Mouse (Mus musculus): Measurements from ENCODE around the gene Unc119. TPM values are rescaled to one million over a fixed set of nuclear protein-coding genes. Genes with fewer than 3 reads are reported as not detected.

Gene Unc119
- total and polyA plus RNA-seq, 2 experiments from 2014 or later: 82.0 to 125 TPM

GRCm38 (mm10) chr11:78370389-78370788 is 27.1 kb downstream of the Unc119 start:
- H3K9ac ChIP-seq (replicated peaks; ENCODE audit: low read length): no peak overlapping the region
- no peaks in the 10 kb centered on the region for H3K9me3 ChIP-seq (ENCODE audit: low read length)
- no peak overlapping the region for H3K27ac ChIP-seq
- H3K27me3 ChIP-seq (ENCODE audit: insufficient read depth, low read length): no peaks in the 10 kb centered on the region
- H3K4me1 ChIP-seq (ENCODE audit: insufficient read depth, low read length): no peaks in the 10 kb centered on the region
- ATAC-seq (no peak), DNase-seq (ENCODE audit: low spot score) (no peak)
- H3K36me3 ChIP-seq (ENCODE audit: insufficient read depth, low read length): no peaks in the 10 kb centered on the region
- no peak for TF ChIP-seq CTCF (IDR thresholded peaks at IDR 0.05; ENCODE audit: low read depth)
- no peak overlapping the region for H3K4me2 ChIP-seq (ENCODE audit: low read depth, low read length)
- H3K4me3 ChIP-seq (ENCODE audit: low read length): no peak overlapping the region
- WGBS: 53% methylated on average over 1 of the region's 1 CpGs

- TF ChIP-seq CTCF (IDR thresholded peaks at IDR 0.05; ENCODE audit: low read depth): no peak
- Histone ChIP-seq H3K4me2 (ENCODE audit: low read depth, low read length) (no peak overlapping the region), H3K27ac (no peak overlapping the region), H3K36me3 (ENCODE audit: insufficient read depth, low read length) (no peaks in the 10 kb centered on the region), H3K4me3 (ENCODE audit: low read length) (no peak overlapping the region), H3K4me1 (ENCODE audit: insufficient read depth, low read length) (no peaks in the 10 kb centered on the region), H3K9ac (replicated peaks; ENCODE audit: low read length) (no peak overlapping the region), H3K9me3 (ENCODE audit: low read length) (no peaks in the 10 kb centered on the region), H3K27me3 (ENCODE audit: insufficient read depth, low read length) (no peaks in the 10 kb centered on the region)
- DNase-seq (ENCODE audit: low spot score) (no peak), ATAC-seq (no peak)
- WGBS: 90% methylated on average over 11 of the region's 11 CpGs
Measured at GRCm38 (mm10) chr11:78371711-78372110, 28.4 kb downstream of the Unc119 start.

- Histone ChIP-seq H3K9ac (replicated peaks; ENCODE audit: low read length) (no peak overlapping the region), H3K9me3 (ENCODE audit: low read length) (no peaks in the 10 kb centered on the region), H3K4me3 (ENCODE audit: low read length) (no peak overlapping the region), H3K4me2 (ENCODE audit: low read depth, low read length) (no peak overlapping the region), H3K4me1 (ENCODE audit: insufficient read depth, low read length) (no peaks in the 10 kb centered on the region), H3K36me3 (ENCODE audit: insufficient read depth, low read length) (no peaks in the 10 kb centered on the region), H3K27ac (no peak overlapping the region), H3K27me3 (ENCODE audit: insufficient read depth, low read length) (no peaks in the 10 kb centered on the region)
- WGBS: 81% methylated on average over 3 of the region's 3 CpGs
- ATAC-seq (no peak), DNase-seq (ENCODE audit: low spot score) (no peak)
- no peak for TF ChIP-seq CTCF (IDR thresholded peaks at IDR 0.05; ENCODE audit: low read depth)
Measured at GRCm38 (mm10) chr11:78372166-78372565, 28.9 kb downstream of the Unc119 start.

GRCm38 (mm10) chr11:78372610-78373009 is 29.3 kb downstream of the Unc119 start:
- no peaks in the 10 kb centered on the region for H3K9me3 ChIP-seq (ENCODE audit: low read length)
- WGBS: 41% methylated on average over 7 of the region's 7 CpGs
- H3K4me2 ChIP-seq (ENCODE audit: low read depth, low read length): no peak overlapping the region
- DNase-seq (ENCODE audit: low spot score) (no peak), ATAC-seq (no peak)
- H3K27me3 ChIP-seq (ENCODE audit: insufficient read depth, low read length): no peaks in the 10 kb centered on the region
- no peaks in the 10 kb centered on the region for H3K36me3 ChIP-seq (ENCODE audit: insufficient read depth, low read length)
- no peak overlapping the region for H3K4me3 ChIP-seq (ENCODE audit: low read length)
- no peak for TF ChIP-seq CTCF (IDR thresholded peaks at IDR 0.05; ENCODE audit: low read depth)
- no peak overlapping the region for H3K9ac ChIP-seq (replicated peaks; ENCODE audit: low read length)
- H3K4me1 ChIP-seq (ENCODE audit: insufficient read depth, low read length): no peaks in the 10 kb centered on the region
- H3K27ac ChIP-seq: no peak overlapping the region

GRCm38 (mm10) chr11:78374147-78374546 is 30.9 kb downstream of the Unc119 start:
- no peak overlapping the region for H3K27ac ChIP-seq
- DNase-seq (ENCODE audit: low spot score) (no peak), ATAC-seq (no peak)
- no peak overlapping the region for H3K9ac ChIP-seq (replicated peaks; ENCODE audit: low read length)
- no peaks in the 10 kb centered on the region for H3K4me1 ChIP-seq (ENCODE audit: insufficient read depth, low read length)
- H3K27me3 ChIP-seq (ENCODE audit: insufficient read depth, low read length): no peaks in the 10 kb centered on the region
- no peaks in the 10 kb centered on the region for H3K9me3 ChIP-seq (ENCODE audit: low read length)
- WGBS: 74% methylated on average over 8 of the region's 8 CpGs
- H3K36me3 ChIP-seq (ENCODE audit: insufficient read depth, low read length): no peaks in the 10 kb centered on the region
- H3K4me2 ChIP-seq (ENCODE audit: low read depth, low read length): no peak overlapping the region
- no peak for TF ChIP-seq CTCF (IDR thresholded peaks at IDR 0.05; ENCODE audit: low read depth)
- no peak overlapping the region for H3K4me3 ChIP-seq (ENCODE audit: low read length)

- H3K27ac ChIP-seq: no peak overlapping the region
- TF ChIP-seq CTCF (IDR thresholded peaks at IDR 0.05; ENCODE audit: low read depth): no peak
- ATAC-seq: no peak
- no peaks in the 10 kb centered on the region for H3K27me3 ChIP-seq (ENCODE audit: insufficient read depth, low read length)
- H3K9me3 ChIP-seq (ENCODE audit: low read length): no peaks in the 10 kb centered on the region
- whole genome bisulfite sequencing: 58% methylated on average over 12 of the region's 12 CpGs
- H3K4me1 ChIP-seq (ENCODE audit: insufficient read depth, low read length): no peaks in the 10 kb centered on the region
- H3K9ac ChIP-seq (replicated peaks; ENCODE audit: low read length): no peak overlapping the region
- no peak for DNase-seq (ENCODE audit: low spot score)
- no peak overlapping the region for H3K4me2 ChIP-seq (ENCODE audit: low read depth, low read length)
- H3K36me3 ChIP-seq (ENCODE audit: insufficient read depth, low read length): no peaks in the 10 kb centered on the region
- no peak overlapping the region for H3K4me3 ChIP-seq (ENCODE audit: low read length)
Measured at GRCm38 (mm10) chr11:78377549-78378159, 34.4 kb downstream of the Unc119 start.

GRCm38 (mm10) chr11:78380351-78380750 is 37.1 kb downstream of the Unc119 start:
- peak; percentile 17 for DNase-seq (ENCODE audit: low spot score)
- WGBS: 71% methylated on average over 4 of the region's 4 CpGs
- no peaks in the 10 kb centered on the region for H3K36me3 ChIP-seq (ENCODE audit: insufficient read depth, low read length)

More at GRCm38 (mm10) chr11:78380351-78380750, 37.1 kb downstream of the Unc119 start:
- H3K9me3 ChIP-seq (ENCODE audit: low read length): no peaks in the 10 kb centered on the region
- no peaks in the 10 kb centered on the region for H3K27me3 ChIP-seq (ENCODE audit: insufficient read depth, low read length)
- ATAC-seq: no peak
- no peak overlapping the region for H3K27ac ChIP-seq
- TF ChIP-seq CTCF (IDR thresholded peaks at IDR 0.05; ENCODE audit: low read depth): no peak
- H3K4me1 ChIP-seq (ENCODE audit: insufficient read depth, low read length): no peaks in the 10 kb centered on the region
- no peak overlapping the region for H3K4me3 ChIP-seq (ENCODE audit: low read length)
- H3K4me2 ChIP-seq (ENCODE audit: low read depth, low read length): no peak overlapping the region
- no peak overlapping the region for H3K9ac ChIP-seq (replicated peaks; ENCODE audit: low read length)
